Mouse (Mus musculus): Measurements from ENCODE around the gene Fryl.

GRCm38 (mm10) chr5:73103657-73104056 lies 152.8 kb downstream of the Fryl start:
- TF ChIP-seq CTCF (IDR thresholded peaks at IDR 0.05; ENCODE audit: borderline replicate concordance, control insufficient read depth, extremely low read depth, insufficient read depth, low read length, poor library complexity) (no peak), POLR2A (IDR thresholded peaks at IDR 0.05; ENCODE audit: control insufficient read depth, extremely low read depth, insufficient read depth, low read length, poor library complexity) (no peak)
